Mouse (Mus musculus): Measurements from ENCODE around the gene Stat2.

Gene Stat2

GRCm38 (mm10) chr10:128338415-128338814, 68.1 kb downstream of the Stat2 start:
- DNase-seq (ENCODE audit: low read depth, low spot score), result no peak

- no peak for DNase-seq (ENCODE audit: low read depth, low spot score)
These were observed 68.6 kb downstream of the Stat2 start for GRCm38 (mm10) chr10:128338948-128339347.

- DNase-seq (ENCODE audit: low read depth, low spot score), result no peak
These were observed 69.9 kb downstream of the Stat2 start for GRCm38 (mm10) chr10:128340257-128340656.
